Mouse (Mus musculus) forebrain, embryonic 14.5 days (tissue): ENCODE data around the gene Gm10053. TPM values are rescaled to one million over a fixed set of nuclear protein-coding genes. Genes with fewer than 3 reads are reported as not detected.

Experiments used
- ATAC-seq: fragments of 200-750 bp; cut with Nextera tagmentation; 2 replicates; pipeline ENCODE4 v1.8.0; 2017; ENCODE audit warnings: mild to moderate bottlenecking, moderate library complexity
- DNase-seq: peaks from one replicate; pipeline ENCODE4 v3.0.0-alpha.2; 2015; ENCODE audit warnings: low spot score
- H3K27ac ChIP-seq: fragments of 300-500 bp; sonication (generic); 2 replicates; pipeline ENCODE4 v1.5.1; 2014; ENCODE audit warnings: low read depth, mild to moderate bottlenecking, control low read depth, low read length, moderate library complexity
- H3K27me3 ChIP-seq: fragments of 300-500 bp; sonication (generic); replicated peaks from 2 replicates; pipeline ENCODE4 v1.6.1; 2014; ENCODE audit warnings: low read length, control low read depth, mixed read lengths; ENCODE audit not compliant: control insufficient read depth, insufficient read depth
- H3K36me3 ChIP-seq: fragments of 300-500 bp; sonication (generic); 2 replicates; pipeline ENCODE4 v1.6.1; 2014; ENCODE audit warnings: low read length, control low read depth; ENCODE audit not compliant: control insufficient read depth, insufficient read depth
- H3K4me1 ChIP-seq: fragments of 300-500 bp; sonication (generic); 2 replicates; pipeline ENCODE4 v1.6.1; 2014; ENCODE audit warnings: antibody characterized with exemption, low read length, control low read depth; ENCODE audit not compliant: control insufficient read depth, insufficient read depth
- H3K4me2 ChIP-seq: fragments of 300-500 bp; sonication (generic); 2 replicates; pipeline ENCODE4 v1.6.1; 2014; ENCODE audit warnings: mild to moderate bottlenecking, control low read depth, low read length
- H3K4me3 ChIP-seq: fragments of 300-500 bp; sonication (generic); 2 replicates; pipeline ENCODE4 v1.5.1; 2014; ENCODE audit warnings: low read depth, low read length, control low read depth
- H3K9ac ChIP-seq: fragments of 300-500 bp; sonication (generic); 2 replicates; pipeline ENCODE4 v1.6.1; 2014; ENCODE audit warnings: mild to moderate bottlenecking, low read length, control low read depth, moderate library complexity
- H3K9me3 ChIP-seq: fragments of 300-500 bp; sonication (generic); replicated peaks from 2 replicates; pipeline ENCODE4 v1.6.1; 2016; ENCODE audit warnings: low read length, control low read depth, mixed read lengths; ENCODE audit not compliant: control insufficient read depth
- WGBS: fragments of 180-500 bp; shearing (Covaris S2); extraction: QIAGEN DNeasy Blood & Tissue Kit; methylation state at CpG from one replicate; pipeline ENCODE4 v1.1.7; 2014; 5-methylcytosine and 5-hydroxymethylcytosine counted together
- polyA plus RNA-seq: library from polyadenylated mRNA; unstranded; fragments of >200 nt; fragmentation: Nextera tagmentation; extraction: Ambion mirVana; gene quantifications from 2 replicates; pipeline ENCODE4 v1.2.1, GENCODE M21; 2014

Gm10053 gene
- polyA plus RNA-seq, 1 experiment from 2014 or later = 267 TPM

DNA sequence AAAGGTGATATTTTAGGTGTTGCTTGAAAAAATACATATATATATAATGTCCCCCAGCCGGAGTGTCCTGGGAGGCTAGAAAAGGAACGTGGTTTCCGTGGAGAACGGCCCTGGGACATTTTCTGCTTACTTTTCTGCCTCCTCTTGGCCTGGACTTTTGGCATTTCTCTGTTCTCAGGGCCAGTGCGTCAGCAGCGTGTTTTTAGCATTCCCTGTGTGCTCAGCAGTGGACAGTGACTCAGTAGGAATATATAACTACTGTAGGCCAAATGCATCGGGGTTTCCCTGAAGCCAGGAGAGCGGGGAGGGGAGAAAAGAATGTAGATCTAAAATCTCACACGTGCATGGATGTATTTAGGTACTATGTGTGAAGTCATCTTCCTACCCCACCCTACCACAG, 10.1 kb upstream of the Gm10053 start:
- peaks cover 9% of the 10 kb centered on the region; the same call in 1 of the 2 replicates for H3K27me3 ChIP-seq
- no peak overlapping the region for H3K4me2 ChIP-seq
- 86% methylated on average over 9 of the region's 9 CpGs for WGBS

DNA sequence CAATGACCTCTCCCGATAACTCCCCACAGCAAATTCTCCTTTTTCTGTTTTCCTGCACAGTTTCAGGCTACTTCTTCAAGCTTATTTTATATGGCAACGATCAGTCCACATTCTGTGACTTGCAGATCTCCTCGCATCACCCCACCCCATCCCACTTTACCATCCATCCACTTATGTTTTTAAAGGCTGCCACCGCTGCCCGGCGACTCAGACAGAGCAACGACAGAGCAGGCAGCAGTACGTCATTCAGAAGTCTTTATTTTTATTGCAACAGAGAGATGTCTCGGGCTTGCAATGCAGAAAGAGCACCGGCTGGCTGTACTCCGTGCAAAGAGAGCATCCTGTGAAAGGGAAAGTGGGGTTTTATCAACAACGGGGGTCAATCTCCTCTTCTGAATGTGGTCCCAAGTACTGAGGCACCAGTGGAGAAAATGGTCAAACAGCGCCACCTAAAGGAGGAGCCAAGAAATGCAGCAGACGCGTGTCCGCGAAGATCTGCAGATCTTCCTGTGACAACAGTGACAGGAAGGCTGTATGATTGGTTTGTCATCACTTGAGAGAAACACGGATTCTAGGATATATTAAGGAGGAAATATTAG, 4.3 kb upstream of the Gm10053 start:
- Histone ChIP-seq H3K4me3 (peak overlapping the region; percentile 26), H3K4me1 (no peaks in the 10 kb centered on the region), H3K36me3 (no peaks in the 10 kb centered on the region), H3K9ac (peak overlapping the region; percentile 59), H3K4me2 (peak overlapping the region; percentile 63), H3K27me3 (0 out of 2 replicates have a peak, but pooled peaks cover 4% of the 10 kb centered on the region), H3K9me3 (no peaks in the 10 kb centered on the region), H3K27ac (no peak overlapping the region)
- DNase-seq (peak; percentile 87), ATAC-seq (peak; percentile 67)
- 22% methylated on average over 18 of the region's 18 CpGs for WGBS

More for the DNA sequence above, 10.1 kb upstream of the Gm10053 start:
- no peak for DNase-seq
- Histone ChIP-seq H3K4me3 (no peak overlapping the region), H3K9me3 (no peaks in the 10 kb centered on the region), H3K27ac (no peak overlapping the region), H3K9ac (no peak overlapping the region), H3K36me3 (no peaks in the 10 kb centered on the region), H3K4me1 (peaks cover 5% of the 10 kb centered on the region; the same call in 1 of the 2 replicates)
- no peak for ATAC-seq

DNA sequence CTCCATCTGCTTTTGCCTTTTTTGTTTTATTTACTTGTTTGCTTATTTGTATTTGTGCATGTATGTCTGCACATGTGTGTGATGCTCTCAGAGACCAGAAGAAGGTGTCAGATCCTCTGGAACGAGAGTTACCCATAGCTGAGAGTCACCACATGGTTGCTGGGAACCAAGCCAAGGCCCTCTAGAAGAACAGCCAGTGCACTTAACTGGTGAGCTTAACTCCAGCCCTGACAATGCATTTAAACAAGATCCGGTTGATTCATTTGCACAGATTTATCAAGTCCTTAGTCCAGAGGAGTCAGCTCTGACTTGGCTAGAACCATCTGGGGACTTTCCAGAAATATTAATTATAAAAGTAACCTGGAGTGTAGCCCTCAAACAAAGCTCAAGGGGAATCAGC, 1.6 kb upstream of the Gm10053 start:
- Histone ChIP-seq H3K36me3 (no peaks in the 10 kb centered on the region), H3K4me3 (no peak overlapping the region), H3K4me2 (no peak overlapping the region), H3K9ac (no peak overlapping the region), H3K27ac (no peak overlapping the region), H3K4me1 (no peaks in the 10 kb centered on the region), H3K27me3 (0 out of 2 replicates have a peak, but pooled peaks cover 4% of the 10 kb centered on the region), H3K9me3 (no peaks in the 10 kb centered on the region)
- ATAC-seq (no peak), DNase-seq (peak; percentile 44)
- WGBS = 54% methylated on average over 2 of the region's 2 CpGs

DNA sequence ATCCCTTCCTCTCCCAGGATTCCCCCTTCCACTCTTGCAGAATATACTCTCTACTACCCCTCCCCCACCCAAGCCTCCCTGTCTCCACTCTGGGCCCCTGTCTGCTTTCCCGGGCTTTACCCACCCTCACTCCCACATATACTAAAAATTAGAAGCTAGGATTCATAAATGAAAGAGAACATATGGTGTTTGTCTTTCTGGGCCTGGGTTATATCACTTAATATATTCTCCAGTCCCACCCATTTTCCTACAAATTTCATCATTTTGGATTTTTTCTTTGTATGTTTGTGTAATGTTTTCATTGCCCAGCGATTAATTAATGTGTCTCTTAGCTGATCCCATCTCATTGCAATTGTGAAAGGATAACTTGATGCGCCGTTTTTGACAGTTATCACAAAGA, 5.8 kb downstream of the Gm10053 start:
- H3K9ac ChIP-seq = no peak overlapping the region
- no peak for ATAC-seq
- no peak overlapping the region for H3K4me2 ChIP-seq
- no peaks in the 10 kb centered on the region for H3K27me3 ChIP-seq
- no peak overlapping the region for H3K27ac ChIP-seq
- WGBS = 66% methylated on average over 4 of the region's 4 CpGs
- DNase-seq = no peak
- no peaks in the 10 kb centered on the region for H3K4me1 ChIP-seq
- H3K36me3 ChIP-seq = no peaks in the 10 kb centered on the region
- no peak overlapping the region for H3K4me3 ChIP-seq
- no peaks in the 10 kb centered on the region for H3K9me3 ChIP-seq

DNA sequence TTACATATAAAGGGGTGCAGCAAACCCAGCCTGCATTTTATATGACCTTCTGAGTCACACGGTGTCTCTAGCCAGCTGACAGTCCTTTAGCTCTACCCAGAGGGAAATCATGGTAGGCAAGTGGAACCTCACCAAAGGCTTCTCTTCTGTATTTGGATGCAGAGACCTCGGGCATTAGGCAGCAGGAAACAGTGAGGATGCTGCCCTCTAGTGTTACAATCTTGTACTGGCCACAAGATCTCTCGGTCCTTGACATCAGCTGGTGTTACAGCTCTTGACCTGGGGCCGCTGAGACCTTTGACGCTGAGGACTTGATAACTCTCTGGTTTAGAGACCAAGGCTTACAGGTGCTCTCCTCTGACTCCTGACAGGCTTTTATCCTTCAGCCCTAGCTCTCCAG, 10.0 kb downstream of the Gm10053 start:
- DNase-seq (peak; percentile 72), ATAC-seq (peak; percentile 32; the same call in 1 of the 2 replicates)
- no peak overlapping the region for H3K4me2 ChIP-seq
- no peaks in the 10 kb centered on the region for H3K27me3 ChIP-seq
- 19% methylated on average over 5 of the region's 5 CpGs for WGBS
- no peak overlapping the region for H3K9ac ChIP-seq
- no peak overlapping the region for H3K27ac ChIP-seq
- H3K4me1 ChIP-seq = no peaks in the 10 kb centered on the region
- H3K4me3 ChIP-seq = no peak overlapping the region
- no peaks in the 10 kb centered on the region for H3K9me3 ChIP-seq
- no peaks in the 10 kb centered on the region for H3K36me3 ChIP-seq

DNA sequence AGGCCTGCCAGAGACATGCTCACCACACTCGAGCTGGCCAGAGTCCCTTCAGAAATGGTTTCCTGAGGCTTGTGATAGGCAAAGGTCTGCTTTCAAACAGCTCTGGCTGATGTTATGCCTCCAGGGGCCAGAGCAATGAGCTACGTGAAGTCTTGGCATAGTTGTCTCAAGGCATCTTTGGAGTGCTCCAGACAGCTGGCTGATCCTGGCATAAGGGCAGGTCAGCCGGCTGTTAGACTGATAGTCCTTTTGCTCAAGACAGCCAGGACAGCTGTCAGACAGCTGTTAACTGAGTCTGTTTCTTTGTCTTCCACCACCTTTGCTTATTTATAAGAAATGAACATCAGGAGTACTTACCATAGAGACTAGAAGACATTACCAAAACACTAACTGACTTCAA, 11.4 kb downstream of the Gm10053 start:
- Histone ChIP-seq H3K9ac (no peak overlapping the region), H3K4me3 (no peak overlapping the region), H3K27me3 (no peaks in the 10 kb centered on the region), H3K36me3 (no peaks in the 10 kb centered on the region), H3K27ac (no peak overlapping the region), H3K4me2 (no peak overlapping the region), H3K9me3 (no peaks in the 10 kb centered on the region), H3K4me1 (no peaks in the 10 kb centered on the region)
- WGBS = 83% methylated on average over 3 of the region's 3 CpGs
- no peak for DNase-seq
- no peak for ATAC-seq

DNA sequence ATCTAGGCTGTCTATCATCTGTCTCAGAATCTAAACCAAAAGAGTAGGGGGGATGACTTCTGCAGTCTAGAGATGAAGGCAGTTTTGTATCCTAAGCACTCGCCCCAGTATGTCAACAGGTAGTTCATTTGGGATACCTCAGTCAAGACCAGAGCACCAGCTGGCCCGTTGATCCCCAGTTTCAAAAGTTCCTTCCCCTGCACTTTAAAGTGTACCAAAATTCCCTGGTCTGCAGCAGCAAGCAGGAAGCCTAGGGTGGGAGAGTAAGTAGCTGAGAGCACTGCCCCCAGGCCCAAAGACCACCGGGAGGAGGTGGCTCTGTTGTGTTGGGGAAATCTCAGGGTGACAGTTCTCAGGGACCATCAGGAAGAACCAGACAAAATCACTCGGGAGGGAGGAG, 21.1 kb downstream of the Gm10053 start:
- Histone ChIP-seq H3K9ac (no peak overlapping the region), H3K27ac (no peak overlapping the region), H3K4me2 (no peak overlapping the region), H3K4me1 (peaks cover 11% of the 10 kb centered on the region; the same call in 1 of the 2 replicates), H3K27me3 (peaks cover 52% of the 10 kb centered on the region), H3K4me3 (no peak overlapping the region), H3K9me3 (no peaks in the 10 kb centered on the region), H3K36me3 (no peaks in the 10 kb centered on the region)
- WGBS = 30% methylated on average over 4 of the region's 4 CpGs
- ATAC-seq (no peak), DNase-seq (no peak)

DNA sequence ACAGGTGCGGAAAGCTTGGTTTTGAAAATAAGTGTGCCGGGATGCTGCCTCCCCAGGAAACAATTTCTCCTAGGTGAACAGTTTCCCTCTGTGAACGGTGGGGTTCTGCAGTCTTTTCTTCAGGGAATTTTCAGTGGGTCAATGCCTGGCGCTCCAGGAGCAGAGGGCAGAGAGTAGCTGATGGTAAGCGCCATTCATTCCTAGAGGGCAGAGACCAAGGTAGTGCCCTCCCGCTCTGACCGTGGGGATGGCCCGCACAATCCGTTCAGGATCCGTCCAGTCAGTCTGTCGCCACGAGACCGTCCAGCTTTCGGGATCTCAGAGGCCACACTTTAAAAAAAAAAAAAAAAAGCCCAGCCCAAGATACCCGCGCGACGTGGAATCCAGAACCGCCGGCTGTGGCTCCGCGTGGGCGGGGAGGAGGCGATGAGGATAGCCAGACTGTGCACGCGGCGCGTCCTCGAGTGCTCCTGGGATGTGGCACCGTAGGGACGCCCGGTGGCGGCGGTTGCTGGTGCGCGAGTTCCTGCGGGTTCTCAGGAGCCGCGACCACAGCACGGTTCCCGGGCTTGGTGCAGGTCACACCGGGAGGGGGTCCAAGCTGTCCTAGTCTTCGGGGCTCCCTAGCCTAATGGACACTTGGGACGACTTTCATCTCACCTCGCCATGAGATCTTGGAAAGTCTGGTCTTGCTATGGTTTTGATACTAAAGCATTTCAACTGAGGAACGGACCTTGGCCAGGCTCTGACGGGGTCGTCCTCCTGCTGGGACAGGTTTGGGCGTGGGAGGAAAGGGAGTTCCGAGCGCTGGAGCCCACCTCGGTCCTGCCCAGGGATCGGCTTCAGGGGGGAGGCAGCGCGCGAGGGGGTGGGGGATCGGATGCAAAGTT, 21.8 kb downstream of the Gm10053 start:
- Histone ChIP-seq H3K27me3 (peaks cover 59% of the 10 kb centered on the region), H3K36me3 (no peaks in the 10 kb centered on the region), H3K9ac (no peak overlapping the region; the same call in 1 of the 2 replicates), H3K9me3 (no peaks in the 10 kb centered on the region), H3K4me1 (peaks cover 11% of the 10 kb centered on the region; the same call in 1 of the 2 replicates), H3K4me2 (peak overlapping the region; percentile 12; the same call in 1 of the 2 replicates), H3K27ac (no peak overlapping the region), H3K4me3 (no peak overlapping the region; the same call in 1 of the 2 replicates)
- DNase-seq (no peak), ATAC-seq (no peak)
- WGBS = 3% methylated on average over 55 of the region's 57 CpGs
